Mouse (Mus musculus) hindbrain, embryonic 16.5 days (tissue): ENCODE measurements around the gene Csrnp2. TPM values are rescaled to one million over a fixed set of nuclear protein-coding genes. Genes with fewer than 3 reads are reported as not detected.

ENCODE experiments used
- ATAC-seq: fragments of 200-750 bp; cut with Nextera tagmentation; 2 replicates; pipeline ENCODE4 v1.8.0; 2017; ENCODE audit warnings: moderate TSS enrichment, moderate library complexity
- H3K27ac ChIP-seq: fragments of 300-500 bp; sonication (generic); 2 replicates; pipeline ENCODE4 v1.5.1; 2014; ENCODE audit warnings: low read depth, mild to moderate bottlenecking, control low read depth, low read length, moderate library complexity
- H3K27me3 ChIP-seq: fragments of 300-500 bp; sonication (generic); replicated peaks from 2 replicates; pipeline ENCODE4 v1.6.1; 2014; ENCODE audit warnings: low read length; ENCODE audit not compliant: control insufficient read depth, insufficient read depth
- H3K36me3 ChIP-seq: fragments of 300-500 bp; sonication (generic); 2 replicates; pipeline ENCODE4 v1.6.1; 2014; ENCODE audit warnings: mild to moderate bottlenecking, low read length, moderate library complexity, mixed read lengths; ENCODE audit not compliant: control insufficient read depth, insufficient read depth
- H3K4me1 ChIP-seq: fragments of 300-500 bp; sonication (generic); 2 replicates; pipeline ENCODE4 v1.6.1; 2014; ENCODE audit warnings: low read depth, low read length; ENCODE audit not compliant: control insufficient read depth, insufficient read depth
- H3K4me2 ChIP-seq: fragments of 300-500 bp; sonication (generic); 2 replicates; pipeline ENCODE4 v1.6.1; 2014; ENCODE audit warnings: mild to moderate bottlenecking, low read length, control low read depth, moderate library complexity
- H3K4me3 ChIP-seq: fragments of 300-500 bp; sonication (generic); 2 replicates; pipeline ENCODE4 v1.5.1; 2014; ENCODE audit warnings: mild to moderate bottlenecking, low read length, control low read depth, moderate library complexity
- H3K9ac ChIP-seq: fragments of 300-500 bp; sonication (generic); 2 replicates; pipeline ENCODE4 v1.6.1; 2014; ENCODE audit warnings: low read depth, mild to moderate bottlenecking, control low read depth, low read length, moderate library complexity
- H3K9me3 ChIP-seq: fragments of 300-500 bp; sonication (generic); 2 replicates; pipeline ENCODE4 v1.6.1; 2014; ENCODE audit warnings: mild to moderate bottlenecking, low read length, moderate library complexity; ENCODE audit not compliant: control insufficient read depth
- WGBS: fragments of 180-500 bp; shearing (Covaris S2); extraction: QIAGEN DNeasy Blood & Tissue Kit; methylation state at CpG from one replicate; pipeline ENCODE4 v1.1.7; 2014; 5-methylcytosine and 5-hydroxymethylcytosine counted together
- polyA plus RNA-seq: library from polyadenylated mRNA; unstranded; fragments of >200 nt; fragmentation: Nextera tagmentation; extraction: Ambion mirVana; gene quantifications from 2 replicates; pipeline ENCODE4 v1.2.1, GENCODE M21; 2015

The Csrnp2 gene
- polyA plus RNA-seq, 1 experiment from 2014 or later: 36.3 TPM

DNA sequence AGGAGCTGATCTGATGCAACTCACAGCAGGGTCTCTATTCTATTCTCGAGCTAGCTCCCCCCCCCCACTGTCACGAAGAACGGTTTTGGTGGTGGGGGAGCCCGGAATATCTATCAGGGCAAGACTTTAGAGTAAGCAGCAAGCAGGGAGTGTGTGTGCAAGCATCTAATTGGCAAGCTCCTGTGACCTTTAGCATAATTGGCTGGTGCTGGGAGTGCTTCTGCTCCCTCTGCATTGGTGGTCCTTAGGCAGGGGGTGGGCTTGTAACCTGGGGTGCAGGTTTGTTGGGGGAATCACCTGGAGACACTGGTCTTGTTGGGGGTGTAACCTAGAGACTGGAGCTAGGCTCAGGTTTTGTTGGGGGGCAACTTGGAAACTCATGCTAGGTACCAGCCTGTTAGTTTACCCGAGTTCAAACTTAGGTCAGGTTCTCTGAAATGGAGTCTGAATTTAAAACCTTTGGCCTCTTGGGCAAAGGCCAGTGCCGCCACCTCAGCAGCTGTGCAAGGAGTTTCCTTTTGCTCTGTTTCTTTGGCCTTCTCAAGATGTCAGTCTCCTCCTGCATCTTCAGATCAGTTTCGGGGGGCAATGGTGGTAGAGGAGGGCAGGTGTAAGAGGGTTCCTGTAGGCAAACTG, 38.8 kb downstream of the Csrnp2 start:
- WGBS: 63% methylated on average over 7 of the region's 7 CpGs
- Histone ChIP-seq H3K4me2 (no peak overlapping the region), H3K4me1 (no peaks in the 10 kb centered on the region), H3K9me3 (no peaks in the 10 kb centered on the region), H3K27me3 (no peaks in the 10 kb centered on the region), H3K36me3 (no peaks in the 10 kb centered on the region), H3K4me3 (no peak overlapping the region), H3K9ac (no peak overlapping the region), H3K27ac (no peak overlapping the region)
- no peak for ATAC-seq

DNA sequence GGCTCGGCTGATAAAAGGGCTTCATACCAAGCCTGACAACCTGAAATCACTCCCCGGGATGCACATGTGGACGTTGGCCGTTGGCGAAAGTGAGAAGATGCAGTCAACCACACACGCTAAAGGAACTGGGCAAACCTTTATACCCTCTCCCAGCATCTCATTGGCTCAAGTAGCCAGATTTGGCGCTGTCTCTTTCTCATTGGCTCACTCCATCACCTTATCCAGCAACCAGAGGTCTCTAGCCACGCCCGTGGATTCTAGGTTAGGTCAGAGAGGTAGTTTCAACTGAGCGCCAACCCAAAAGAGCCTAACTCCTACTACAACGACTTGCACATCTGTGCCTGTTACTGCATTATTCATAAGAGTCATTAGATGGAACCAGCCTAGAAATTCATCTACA, 42.8 kb downstream of the Csrnp2 start:
- Histone ChIP-seq H3K27me3 (no peaks in the 10 kb centered on the region), H3K4me3 (no peak overlapping the region)
- 81% methylated on average over 11 of the region's 11 CpGs for WGBS

DNA sequence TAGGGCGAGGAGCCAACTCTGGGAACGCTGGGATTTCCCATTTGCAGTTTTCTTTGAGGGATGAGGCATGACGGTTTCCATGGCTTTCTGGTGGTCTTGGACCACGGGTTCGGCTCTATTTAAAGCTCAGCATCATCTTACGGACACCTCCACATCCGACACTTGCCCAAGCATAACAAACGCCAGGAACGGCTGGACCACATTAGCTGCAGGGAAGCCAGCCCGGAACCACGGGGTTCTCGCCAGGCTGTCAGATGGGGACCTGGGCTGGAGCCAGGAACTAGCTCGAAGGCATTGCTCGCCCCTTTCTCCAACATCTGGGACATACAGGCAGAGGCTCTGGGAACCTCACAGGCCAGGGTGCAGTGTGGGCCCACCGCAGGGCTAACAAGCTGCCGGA, 44.0 kb downstream of the Csrnp2 start:
- no peak overlapping the region for H3K4me2 ChIP-seq
- H3K27ac ChIP-seq: no peak overlapping the region
- no peak for ATAC-seq
- no peaks in the 10 kb centered on the region for H3K36me3 ChIP-seq
- no peak overlapping the region for H3K4me3 ChIP-seq
- no peak overlapping the region for H3K9ac ChIP-seq
- H3K9me3 ChIP-seq: no peaks in the 10 kb centered on the region
- H3K27me3 ChIP-seq: no peaks in the 10 kb centered on the region
- H3K4me1 ChIP-seq: no peaks in the 10 kb centered on the region
- WGBS: 52% methylated on average over 16 of the region's 16 CpGs

More for the DNA sequence above, 42.8 kb downstream of the Csrnp2 start:
- no peaks in the 10 kb centered on the region for H3K9me3 ChIP-seq
- no peak overlapping the region for H3K9ac ChIP-seq
- H3K4me1 ChIP-seq: no peaks in the 10 kb centered on the region
- H3K36me3 ChIP-seq: no peaks in the 10 kb centered on the region
- H3K27ac ChIP-seq: no peak overlapping the region
- no peak overlapping the region for H3K4me2 ChIP-seq
- no peak for ATAC-seq

DNA sequence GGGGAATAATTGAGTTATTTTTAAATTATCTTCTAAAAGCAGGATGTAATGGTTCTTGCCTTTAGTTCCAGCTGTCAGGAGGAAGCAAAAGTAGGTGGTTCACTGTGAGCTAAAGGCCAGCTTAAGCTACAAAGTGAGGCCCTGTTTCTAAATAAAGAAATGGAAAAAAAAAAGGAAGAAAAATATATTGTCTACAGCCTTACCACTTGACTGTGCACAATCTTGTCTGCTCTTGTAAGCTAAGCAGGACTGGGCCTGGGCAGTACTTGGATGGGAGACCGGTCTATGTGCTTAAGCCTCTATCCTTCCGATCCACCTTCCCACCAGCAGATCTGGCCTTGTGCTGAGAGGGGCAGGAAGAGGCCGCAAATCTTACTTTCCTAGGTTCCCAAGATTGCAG, 45.8 kb downstream of the Csrnp2 start:
- no peak for ATAC-seq
- WGBS: 90% methylated on average over 3 of the region's 3 CpGs
- Histone ChIP-seq H3K4me1 (no peaks in the 10 kb centered on the region), H3K4me3 (no peak overlapping the region), H3K9me3 (no peaks in the 10 kb centered on the region), H3K27me3 (no peaks in the 10 kb centered on the region), H3K36me3 (no peaks in the 10 kb centered on the region), H3K9ac (no peak overlapping the region; the same call in 1 of the 2 replicates), H3K27ac (no peak overlapping the region), H3K4me2 (no peak overlapping the region)

DNA sequence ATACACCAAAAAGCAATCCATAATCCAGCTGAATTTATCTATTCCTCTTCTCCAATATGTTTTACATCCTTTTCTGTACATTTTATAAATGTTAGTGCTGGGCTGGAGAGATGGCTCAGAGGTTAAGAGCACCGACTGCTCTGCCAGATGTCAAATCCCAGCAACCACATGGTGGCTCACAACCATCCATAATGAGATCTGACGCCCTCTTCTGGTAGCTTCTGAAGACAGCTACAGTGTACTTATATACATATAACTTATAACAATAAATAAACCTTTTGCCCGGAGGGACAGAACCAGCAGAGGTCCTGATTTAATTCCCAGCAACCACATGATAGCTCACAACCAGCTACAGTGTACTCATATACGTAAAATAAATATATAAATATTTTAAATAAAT, 46.7 kb downstream of the Csrnp2 start:
- Histone ChIP-seq H3K4me3 (no peak overlapping the region), H3K9ac (no peak overlapping the region), H3K9me3 (no peaks in the 10 kb centered on the region), H3K27ac (no peak overlapping the region), H3K4me2 (no peak overlapping the region), H3K27me3 (no peaks in the 10 kb centered on the region), H3K36me3 (no peaks in the 10 kb centered on the region), H3K4me1 (peaks cover 6% of the 10 kb centered on the region)
- WGBS: 79% methylated on average over 4 of the region's 4 CpGs
- ATAC-seq: no peak

DNA sequence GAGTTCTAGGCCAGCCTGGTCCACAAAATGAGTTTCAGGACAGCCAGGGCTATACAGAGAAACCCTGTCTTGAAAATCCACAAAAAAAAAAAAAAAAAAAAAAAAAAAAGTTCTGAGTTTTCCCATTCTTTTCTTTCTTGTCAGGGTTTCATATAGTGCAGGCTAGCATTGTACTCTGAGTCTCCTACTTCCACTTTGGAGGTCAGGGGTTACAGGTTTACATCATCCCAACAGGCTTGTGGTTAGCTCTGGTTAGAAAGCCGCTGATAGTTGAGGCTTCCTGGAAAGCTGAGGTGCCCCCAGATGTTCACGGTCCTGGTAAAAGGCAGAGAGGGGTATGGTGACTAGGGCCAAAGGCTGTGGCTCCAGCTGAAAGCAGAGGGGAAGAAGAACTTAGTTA, 48.4 kb downstream of the Csrnp2 start:
- peaks cover 8% of the 10 kb centered on the region for H3K4me1 ChIP-seq
- no peak overlapping the region for H3K4me3 ChIP-seq
- H3K27me3 ChIP-seq: no peaks in the 10 kb centered on the region
- 88% methylated on average over 2 of the region's 2 CpGs for WGBS
- H3K9me3 ChIP-seq: no peaks in the 10 kb centered on the region
- no peak overlapping the region for H3K9ac ChIP-seq
- H3K4me2 ChIP-seq: no peak overlapping the region
- no peak overlapping the region for H3K27ac ChIP-seq
- ATAC-seq: no peak
- no peaks in the 10 kb centered on the region for H3K36me3 ChIP-seq

DNA sequence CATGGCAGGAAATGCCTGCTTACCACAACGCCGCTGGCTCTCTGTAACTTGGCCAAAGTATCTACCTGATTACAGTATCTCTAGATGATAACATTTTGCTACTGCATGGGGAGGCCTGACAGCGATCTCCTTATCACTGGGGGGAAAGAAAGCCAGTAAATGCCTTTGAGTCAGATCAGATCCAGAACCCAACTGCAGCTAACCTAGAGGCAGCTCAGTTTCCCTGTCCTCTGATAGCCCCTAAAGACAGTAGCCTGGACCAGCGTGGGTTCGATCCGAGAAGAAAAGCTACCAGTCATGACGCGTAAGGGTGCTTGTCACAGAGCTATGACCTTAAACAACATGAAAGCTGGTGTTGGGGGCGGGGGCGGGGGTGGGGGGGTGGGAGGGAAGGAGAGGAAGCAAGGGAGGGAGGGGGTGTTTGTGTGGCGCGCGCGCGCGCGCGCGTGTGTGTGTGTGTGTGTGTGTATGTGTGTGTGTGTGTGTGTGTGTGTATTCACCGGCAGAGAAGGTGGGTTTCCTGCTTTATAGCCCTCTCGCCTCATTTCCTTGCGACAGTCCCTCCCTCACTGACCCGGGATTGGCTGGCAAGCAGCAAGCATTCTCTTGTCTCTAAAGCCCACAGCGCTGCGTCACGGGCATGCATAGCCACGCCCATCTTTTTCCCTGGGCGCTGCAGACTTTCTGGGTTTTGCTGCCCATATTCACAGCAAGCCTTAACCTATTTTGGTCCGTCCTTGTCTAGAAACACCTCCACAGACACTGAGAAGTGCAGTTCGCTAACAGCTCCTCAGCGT, 52.0 kb downstream of the Csrnp2 start:
- Histone ChIP-seq H3K4me3 (peak overlapping the region; percentile 46), H3K9me3 (no peaks in the 10 kb centered on the region), H3K27ac (peak overlapping the region; percentile 91), H3K27me3 (no peaks in the 10 kb centered on the region), H3K9ac (peak overlapping the region; percentile 66), H3K4me2 (peak overlapping the region; percentile 83), H3K4me1 (peaks cover 8% of the 10 kb centered on the region), H3K36me3 (no peaks in the 10 kb centered on the region)
- WGBS: 5% methylated on average over 27 of the region's 31 CpGs
- ATAC-seq: peak; percentile 99

DNA sequence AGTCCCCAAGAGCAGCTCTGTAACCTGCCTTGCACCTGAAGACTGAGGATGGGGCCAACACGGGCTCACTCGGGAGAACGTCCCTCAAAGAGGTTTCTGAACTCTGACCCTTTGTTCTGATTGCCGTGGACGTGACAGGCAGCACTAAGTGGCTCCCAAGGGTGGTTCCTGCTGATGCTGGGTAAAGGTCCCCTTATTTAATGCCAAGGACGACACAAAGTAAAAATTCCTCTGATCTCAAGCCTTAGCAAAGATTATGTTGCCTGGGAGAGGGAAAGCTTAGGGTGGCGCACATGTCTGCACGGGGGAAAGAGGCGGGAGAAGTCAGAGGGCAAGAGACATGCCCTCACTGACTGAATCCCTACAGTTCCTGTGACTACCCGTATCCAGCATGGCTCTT, 58.8 kb downstream of the Csrnp2 start:
- ATAC-seq: no peak
- Histone ChIP-seq H3K4me3 (no peak overlapping the region), H3K36me3 (no peaks in the 10 kb centered on the region), H3K27me3 (no peaks in the 10 kb centered on the region), H3K27ac (no peak overlapping the region), H3K9me3 (no peaks in the 10 kb centered on the region), H3K4me2 (no peak overlapping the region), H3K4me1 (no peaks in the 10 kb centered on the region), H3K9ac (no peak overlapping the region)
- WGBS: 63% methylated on average over 10 of the region's 10 CpGs

DNA sequence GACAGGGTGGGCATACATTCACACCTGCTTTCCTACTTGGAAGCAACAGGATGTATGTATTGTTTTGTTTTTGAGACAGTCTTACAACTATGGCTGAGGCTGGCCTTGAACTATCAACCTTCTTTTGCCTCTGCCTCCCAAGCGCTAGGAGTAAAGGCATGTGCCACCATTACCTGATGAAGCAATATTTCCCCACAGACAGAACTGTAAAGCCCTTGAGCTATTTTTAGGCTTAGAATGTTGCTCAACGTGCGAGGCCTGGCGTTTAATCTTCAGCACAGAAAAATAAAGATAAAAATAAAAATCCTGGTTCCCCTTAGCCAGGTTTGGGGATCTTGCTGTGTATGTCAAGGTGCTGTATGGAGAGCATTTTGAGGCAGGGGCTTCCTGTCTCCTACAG, 59.2 kb downstream of the Csrnp2 start:
- Histone ChIP-seq H3K9ac (no peak overlapping the region), H3K36me3 (no peaks in the 10 kb centered on the region), H3K9me3 (no peaks in the 10 kb centered on the region), H3K4me2 (no peak overlapping the region), H3K27me3 (no peaks in the 10 kb centered on the region), H3K4me3 (no peak overlapping the region), H3K4me1 (no peaks in the 10 kb centered on the region), H3K27ac (no peak overlapping the region)
- 91% methylated on average over 4 of the region's 4 CpGs for WGBS
- no peak for ATAC-seq
